Mouse (Mus musculus): ENCODE measurements around the gene Gse1.

Gse1 gene

GRCm38 (mm10) chr8:120549922-120550321, 321.7 kb downstream of the Gse1 start:
- no peak for DNase-seq (ENCODE audit: low read depth, low spot score)

- DNase-seq (ENCODE audit: low read depth, low spot score): no peak
Measured at GRCm38 (mm10) chr8:120550430-120550829, 322.2 kb downstream of the Gse1 start.

- no peak for DNase-seq (ENCODE audit: low read depth, low spot score)
Measured at GRCm38 (mm10) chr8:120550937-120551676, 322.9 kb downstream of the Gse1 start.

DNA sequence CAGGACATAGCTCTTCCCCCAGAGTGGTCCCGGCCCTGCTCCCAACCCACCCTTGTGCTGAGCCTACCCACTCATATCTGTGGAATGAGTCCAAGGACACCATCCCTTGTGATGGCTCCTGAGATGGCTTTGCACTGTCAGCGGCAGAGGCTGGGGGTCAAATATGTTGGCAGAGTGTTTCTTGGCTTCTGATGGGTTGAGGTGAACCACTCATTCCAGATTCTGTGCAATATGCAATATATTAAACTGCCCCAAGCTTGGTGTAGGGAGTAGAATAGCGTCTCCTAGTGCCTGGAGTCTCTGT, 323.4 kb downstream of the Gse1 start:
- no peak for DNase-seq (ENCODE audit: low read depth, low spot score)

- no peak for DNase-seq (ENCODE audit: low read depth, low spot score)
Measured at GRCm38 (mm10) chr8:120552509-120552908, 324.3 kb downstream of the Gse1 start.

DNA sequence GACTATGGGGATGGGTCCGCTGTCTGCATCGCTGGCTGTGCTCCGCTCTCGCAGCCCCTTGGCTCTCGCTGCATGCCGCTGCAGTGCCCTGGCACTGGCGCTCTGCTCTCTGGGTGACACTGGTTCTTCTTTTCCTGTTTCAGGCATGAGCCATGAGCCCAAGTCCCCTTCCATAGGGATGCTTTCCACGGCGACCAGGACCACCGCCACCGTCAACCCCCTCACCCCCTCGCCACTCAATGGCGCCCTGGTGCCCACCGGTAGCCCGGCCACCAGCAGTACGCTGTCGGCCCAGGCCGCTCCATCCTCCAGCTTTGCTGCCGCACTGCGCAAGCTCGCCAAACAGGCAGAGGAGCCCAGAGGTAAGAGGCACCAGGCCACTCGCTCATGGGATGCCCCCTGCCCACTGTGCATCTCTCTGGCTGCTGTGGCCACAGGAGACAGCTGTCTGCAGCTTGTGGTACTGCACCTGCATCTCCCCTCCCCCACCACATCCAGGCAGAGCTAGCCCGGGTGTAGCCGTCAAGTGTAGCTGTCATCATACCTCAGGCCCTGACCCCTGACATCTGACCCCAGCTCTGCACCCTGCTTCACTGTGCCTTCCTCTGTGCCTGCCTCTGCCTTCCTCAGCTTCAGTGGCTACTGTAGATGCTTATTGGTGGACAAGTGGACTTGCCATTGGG, 325.3 kb downstream of the Gse1 start:
- no peak for DNase-seq (ENCODE audit: low read depth, low spot score)

GRCm38 (mm10) chr8:120554466-120555039, 326.3 kb downstream of the Gse1 start:
- no peak for DNase-seq (ENCODE audit: low read depth, low spot score)

GRCm38 (mm10) chr8:120556198-120556892, 328.1 kb downstream of the Gse1 start:
- no peak for DNase-seq (ENCODE audit: low read depth, low spot score)

GRCm38 (mm10) chr8:120557170-120557965, 329.1 kb downstream of the Gse1 start:
- DNase-seq (ENCODE audit: low read depth, low spot score): peak; percentile 47

GRCm38 (mm10) chr8:120558162-120558561, 329.9 kb downstream of the Gse1 start:
- DNase-seq (ENCODE audit: low read depth, low spot score): no peak

DNA sequence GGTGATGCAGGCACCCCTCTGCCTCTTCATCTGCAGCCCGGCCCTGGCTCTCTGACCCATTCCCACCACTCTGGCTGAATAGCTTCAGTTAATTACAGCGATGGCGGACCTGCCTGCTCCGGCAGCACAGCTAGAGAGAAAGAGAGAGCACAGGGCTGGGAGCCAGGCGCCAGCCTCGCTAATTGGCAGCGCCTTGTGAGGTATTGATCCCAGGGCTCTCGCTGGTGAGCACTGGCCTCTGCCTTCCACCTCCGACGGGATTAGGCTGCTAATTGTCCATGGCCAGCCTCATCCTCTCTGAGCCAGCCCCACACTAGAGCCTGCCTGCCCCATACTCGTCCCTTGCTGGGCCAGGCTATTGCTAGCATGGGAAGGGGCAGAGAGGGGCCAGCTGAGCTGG, 331.4 kb downstream of the Gse1 start:
- no peak for DNase-seq (ENCODE audit: low read depth, low spot score)

DNA sequence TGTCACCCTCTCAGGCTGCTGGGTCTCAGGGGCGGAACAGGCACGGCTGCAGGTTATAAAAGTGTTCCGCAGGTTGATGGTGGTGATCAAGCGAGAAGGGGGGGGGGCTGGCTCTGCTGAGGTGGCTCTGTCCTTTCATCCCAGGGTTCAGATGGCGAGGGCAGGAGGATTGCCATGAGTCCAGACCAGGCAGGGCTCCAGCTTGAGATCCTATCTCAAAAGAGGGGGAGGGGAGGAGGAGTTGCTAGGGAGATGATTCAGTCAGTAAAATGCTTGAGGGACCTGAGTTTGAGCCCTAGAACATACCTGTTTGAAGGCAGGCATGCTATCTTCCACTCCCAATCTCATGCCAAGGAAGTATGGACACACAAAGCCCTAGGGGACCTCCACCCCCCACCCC, 332.3 kb downstream of the Gse1 start:
- no peak for DNase-seq (ENCODE audit: low read depth, low spot score)

DNA sequence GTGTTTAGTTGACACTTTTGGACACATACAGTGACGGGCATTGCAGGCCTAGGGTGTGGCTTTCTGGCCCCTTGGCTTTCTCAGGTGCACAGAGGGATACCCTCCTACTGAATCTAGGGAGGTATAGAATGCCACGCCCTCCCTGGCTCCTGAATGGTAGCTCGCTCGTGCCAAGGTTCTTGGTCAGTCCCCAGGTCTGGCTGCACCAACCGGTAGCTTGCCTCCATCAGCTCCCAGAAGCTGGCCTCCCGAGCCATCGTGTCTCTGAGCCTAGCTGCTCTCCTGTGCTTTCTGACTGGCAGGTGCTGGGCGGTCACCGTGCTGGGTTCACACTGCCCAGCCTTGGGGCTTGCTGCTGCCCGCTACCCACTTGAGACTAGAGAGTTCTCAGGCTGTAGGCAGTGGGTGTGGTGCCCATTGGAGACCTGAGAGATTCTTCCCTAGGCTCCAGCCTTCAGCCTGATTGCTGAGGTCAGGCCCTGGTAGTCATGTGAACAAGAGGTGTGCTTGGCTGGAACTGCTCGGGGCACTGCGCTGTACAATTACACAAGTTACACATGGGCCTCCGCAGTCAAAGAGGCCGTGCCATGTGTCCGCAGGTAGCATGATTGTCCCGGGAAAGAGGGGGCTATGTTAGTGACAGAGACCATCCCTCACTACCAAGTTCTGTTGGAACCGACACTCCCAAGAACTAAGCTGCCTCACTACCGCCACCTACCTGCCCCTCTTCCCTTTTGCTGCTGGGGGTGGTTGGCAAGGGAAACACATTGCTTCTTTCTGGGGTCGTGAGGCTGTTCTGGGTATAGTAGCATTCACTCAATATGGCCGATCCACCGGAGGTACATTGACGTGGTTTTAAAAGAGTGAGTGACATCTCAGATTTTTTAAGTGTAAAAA, 333.5 kb downstream of the Gse1 start:
- DNase-seq (ENCODE audit: low read depth, low spot score): peak; percentile 58

DNA sequence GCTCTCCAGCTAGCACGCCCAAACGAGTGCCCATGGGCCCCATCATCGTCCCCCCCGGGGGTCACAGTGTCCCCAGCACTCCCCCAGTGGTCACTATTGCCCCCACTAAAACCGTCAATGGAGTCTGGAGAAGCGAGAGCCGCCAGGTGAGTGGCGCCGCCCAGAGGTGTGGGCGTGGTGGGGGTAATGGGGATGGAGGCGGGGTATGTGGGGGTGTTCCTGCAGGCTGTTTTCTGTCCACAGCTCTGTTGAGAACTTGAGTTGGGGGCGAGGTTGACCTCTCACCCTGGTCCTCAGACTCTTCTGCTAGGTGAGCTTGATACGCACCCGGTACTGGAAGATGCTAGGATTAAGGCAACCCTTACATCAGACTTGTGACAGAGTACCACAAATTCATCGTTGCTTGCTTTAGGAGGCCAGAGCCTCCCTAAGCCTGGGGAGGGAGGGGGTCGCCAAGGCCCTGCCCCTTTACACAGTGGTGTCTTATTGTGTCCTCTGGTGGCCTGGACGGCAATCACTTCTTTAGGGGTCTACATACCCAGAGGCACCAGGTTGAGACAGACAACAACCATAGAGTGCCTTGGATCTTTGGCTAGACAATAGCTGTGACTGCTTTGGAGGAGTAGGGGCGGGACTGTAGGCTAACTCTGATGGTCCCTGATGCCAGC, 334.6 kb downstream of the Gse1 start:
- DNase-seq (ENCODE audit: low read depth, low spot score): no peak

- no peak for DNase-seq (ENCODE audit: low read depth, low spot score)
Measured at GRCm38 (mm10) chr8:120563348-120563724, 335.1 kb downstream of the Gse1 start.

- peak; percentile 68 for DNase-seq (ENCODE audit: low read depth, low spot score)
Measured at GRCm38 (mm10) chr8:120563851-120564837, 335.9 kb downstream of the Gse1 start.

- no peak for DNase-seq (ENCODE audit: low read depth, low spot score)
Measured at GRCm38 (mm10) chr8:120565151-120565711, 337.0 kb downstream of the Gse1 start.

DNA sequence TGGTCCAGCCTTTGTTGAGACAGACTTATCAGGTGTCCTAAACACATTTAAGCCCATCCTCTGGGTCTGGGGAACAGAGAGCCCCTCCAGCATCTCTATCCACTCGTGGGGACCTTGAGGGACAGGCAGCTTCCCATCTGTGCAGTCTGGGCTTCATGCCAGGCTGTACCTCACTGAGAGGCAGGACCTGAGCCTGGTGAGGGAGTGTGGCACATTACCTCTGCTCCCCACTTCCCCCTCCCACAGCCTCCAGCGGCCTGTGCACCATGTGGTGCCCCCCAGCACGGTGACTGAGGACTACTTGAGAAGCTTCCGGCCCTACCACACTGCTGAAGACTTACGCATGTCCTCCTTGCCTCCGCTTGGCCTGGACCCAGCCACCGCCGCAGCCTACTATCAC, 338.4 kb downstream of the Gse1 start:
- DNase-seq (ENCODE audit: low read depth, low spot score): no peak

DNA sequence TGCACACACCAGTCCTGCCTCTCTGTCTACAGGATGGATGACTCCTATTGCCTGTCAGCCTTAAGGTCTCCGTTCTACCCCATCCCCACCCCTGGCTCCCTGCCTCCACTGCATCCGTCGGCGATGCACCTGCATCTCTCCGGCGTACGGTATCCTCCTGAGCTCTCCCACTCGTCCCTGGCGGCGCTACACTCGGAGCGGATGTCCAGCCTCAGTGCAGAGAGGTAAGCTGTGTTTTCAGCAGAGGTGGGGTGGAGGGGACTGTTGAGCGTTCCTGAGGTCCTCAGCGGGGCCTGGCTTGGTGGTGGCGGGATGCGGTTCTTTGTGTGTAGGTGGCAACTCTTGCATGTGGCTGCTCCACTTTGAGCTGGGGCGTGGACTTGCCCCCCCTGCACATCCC, 339.5 kb downstream of the Gse1 start:
- DNase-seq (ENCODE audit: low read depth, low spot score): peak; percentile 33
